Mouse (Mus musculus) megakaryocyte, embryonic 14.5 days (primary cell): ENCODE data around the gene Olfr547. TPM values are rescaled to one million over a fixed set of nuclear protein-coding genes. Genes with fewer than 3 reads are reported as not detected.

Experiments used
- H3K27me3 ChIP-seq: replicated peaks from 2 replicates; pipeline ENCODE3; 2012; ENCODE audit warnings: inconsistent platforms
- H3K36me3 ChIP-seq: replicated peaks from 2 replicates; pipeline ENCODE3; 2012; ENCODE audit warnings: low read length, inconsistent platforms, mixed read lengths
- H3K4me1 ChIP-seq: 2 replicates; pipeline ENCODE4 v1.6.1; 2012; ENCODE audit warnings: inconsistent platforms
- H3K4me3 ChIP-seq: replicated peaks from 2 replicates; pipeline ENCODE3; 2012; ENCODE audit warnings: moderate library complexity, mild to moderate bottlenecking, inconsistent platforms
- H3K9me3 ChIP-seq: 2 replicates; pipeline ENCODE4 v1.6.1; 2012; ENCODE audit warnings: inconsistent platforms
- FLI1 ChIP-seq: IDR thresholded peaks from 2 replicates; pipeline ENCODE4 v1.6.1; 2012; ENCODE audit warnings: low read length, inconsistent platforms, mixed read lengths
- GATA1 ChIP-seq: IDR thresholded peaks from 3 replicates; pipeline ENCODE4 v1.6.1; 2012; ENCODE audit warnings: mixed read lengths, low read length, inconsistent platforms, borderline replicate concordance
- polyA plus RNA-seq: library from polyadenylated mRNA; stranded (reverse); fragments of >175 nt; gene quantifications from 2 replicates; pipeline ENCODE4 v1.2.3, GENCODE M21; 2012; ENCODE audit warnings: low replicate concordance; ENCODE audit not compliant: insufficient read depth

The Olfr547 gene
- polyA plus RNA-seq, 1 experiment: not detected

DNA sequence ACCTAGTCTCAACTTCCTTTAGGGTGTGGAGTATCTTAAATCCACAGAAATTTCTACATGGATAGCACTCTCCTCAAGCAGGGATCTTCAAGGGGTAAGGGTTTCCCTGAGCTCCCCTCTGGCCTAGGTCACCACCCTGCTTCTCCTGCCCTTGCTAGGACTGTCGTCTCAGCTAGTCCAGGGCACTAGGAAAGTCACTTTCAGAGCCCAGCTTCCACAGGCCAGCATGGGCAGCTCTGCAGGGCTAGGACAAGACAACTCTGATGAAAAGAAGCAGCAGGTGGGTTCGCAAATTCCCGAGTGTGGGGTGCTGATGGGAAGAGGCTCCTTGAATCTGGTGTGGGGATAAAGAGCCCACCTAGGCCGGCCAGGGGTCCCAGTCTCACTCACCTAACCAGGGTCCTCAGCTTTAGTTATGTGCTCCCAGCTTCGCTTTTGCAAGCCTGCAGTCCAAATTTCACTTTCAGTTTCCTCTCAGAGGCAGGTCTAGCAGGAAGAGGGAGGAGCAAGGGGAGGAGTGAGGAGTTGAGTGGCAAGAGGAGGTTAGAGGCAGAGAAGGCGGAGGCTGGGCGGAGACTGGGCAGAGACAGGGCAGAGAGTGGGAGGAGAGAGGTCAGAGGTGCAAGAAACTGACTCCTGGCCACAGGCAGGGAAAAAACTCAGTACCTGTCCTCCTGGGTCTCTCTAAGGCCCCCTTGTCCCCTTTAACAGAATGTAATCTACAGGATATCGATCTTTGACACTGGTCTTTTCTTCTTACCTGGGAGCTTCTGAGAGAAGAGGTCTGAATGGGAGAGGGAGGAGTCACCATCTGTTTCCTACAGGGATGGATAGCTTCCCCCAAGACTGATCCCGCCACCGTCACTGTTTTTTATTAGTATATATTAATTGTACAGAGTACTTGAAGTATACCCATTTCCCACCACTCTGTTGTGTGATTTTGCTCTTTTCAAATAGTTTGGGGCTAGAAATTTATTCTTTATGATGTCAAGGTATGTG lies 30.7 kb downstream of the Olfr547 start, which contains the start of gene Trim21:
Trim21 (minus strand) TSS at position 488 of the 999 bp plus-strand sequence.
- no peak for TF ChIP-seq FLI1
- no peak for TF ChIP-seq GATA1
- Histone ChIP-seq H3K36me3 (peaks cover 38% of the 10 kb centered on the region), H3K4me1 (peaks cover 40% of the 10 kb centered on the region), H3K27me3 (no peaks in the 10 kb centered on the region), H3K4me3 (peak within 1 kb of the TSS; percentile 96), H3K9me3 (no peaks in the 10 kb centered on the region)

DNA sequence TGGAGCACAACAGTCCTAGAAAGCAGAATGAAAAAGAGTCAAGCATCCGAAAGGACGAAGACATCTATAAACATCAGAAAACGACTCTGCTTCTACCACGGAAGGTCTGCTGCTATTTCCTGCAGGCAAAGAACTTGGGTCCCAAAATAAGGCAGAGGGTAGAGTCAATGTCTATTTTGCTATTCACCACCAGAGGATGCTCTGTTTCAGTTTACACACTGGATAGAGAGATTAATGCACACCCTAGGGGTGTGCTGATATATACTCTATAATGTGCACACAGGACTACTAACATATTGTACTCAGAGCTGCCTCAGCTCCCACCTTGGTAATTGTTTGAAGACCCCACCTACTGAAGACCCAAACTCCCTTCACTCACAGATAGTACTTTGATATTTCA lies 31.7 kb downstream of the Olfr547 start:
- no peaks in the 10 kb centered on the region for H3K27me3 ChIP-seq
- H3K36me3 ChIP-seq: peaks cover 29% of the 10 kb centered on the region
- no peak overlapping the region for H3K4me3 ChIP-seq
- TF ChIP-seq GATA1 (no peak), FLI1 (no peak)
- H3K4me1 ChIP-seq: peaks cover 33% of the 10 kb centered on the region
- H3K9me3 ChIP-seq: no peaks in the 10 kb centered on the region

DNA sequence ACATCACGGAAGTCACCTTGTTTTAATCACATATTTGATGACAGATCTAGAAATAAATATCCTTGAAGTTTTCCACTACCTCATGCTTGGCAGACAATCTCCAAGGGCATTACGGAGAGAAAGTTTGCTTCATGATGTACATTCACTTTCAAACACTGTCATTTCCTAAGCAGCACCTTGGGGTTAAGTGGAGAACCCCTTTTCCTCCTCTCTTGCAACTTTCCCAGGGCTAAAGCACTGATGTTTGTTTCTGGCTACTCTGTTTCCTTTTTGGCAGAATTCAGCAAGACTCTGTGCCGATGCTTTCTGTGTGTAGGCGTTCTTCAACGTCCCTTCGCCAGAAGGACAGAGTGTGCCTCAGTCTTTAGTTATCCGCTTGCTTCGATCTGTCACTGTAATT lies 36.6 kb downstream of the Olfr547 start, which contains the start of gene Olfr550:
Olfr550 (plus strand) TSS at position 301 of the 400 bp plus-strand sequence.
- TF ChIP-seq FLI1: no peak
- TF ChIP-seq GATA1: no peak
- Histone ChIP-seq H3K4me1 (peaks cover 27% of the 10 kb centered on the region), H3K4me3 (no peak within 1 kb of the TSS), H3K9me3 (no peaks in the 10 kb centered on the region), H3K27me3 (no peaks in the 10 kb centered on the region), H3K36me3 (no peaks in the 10 kb centered on the region)

DNA sequence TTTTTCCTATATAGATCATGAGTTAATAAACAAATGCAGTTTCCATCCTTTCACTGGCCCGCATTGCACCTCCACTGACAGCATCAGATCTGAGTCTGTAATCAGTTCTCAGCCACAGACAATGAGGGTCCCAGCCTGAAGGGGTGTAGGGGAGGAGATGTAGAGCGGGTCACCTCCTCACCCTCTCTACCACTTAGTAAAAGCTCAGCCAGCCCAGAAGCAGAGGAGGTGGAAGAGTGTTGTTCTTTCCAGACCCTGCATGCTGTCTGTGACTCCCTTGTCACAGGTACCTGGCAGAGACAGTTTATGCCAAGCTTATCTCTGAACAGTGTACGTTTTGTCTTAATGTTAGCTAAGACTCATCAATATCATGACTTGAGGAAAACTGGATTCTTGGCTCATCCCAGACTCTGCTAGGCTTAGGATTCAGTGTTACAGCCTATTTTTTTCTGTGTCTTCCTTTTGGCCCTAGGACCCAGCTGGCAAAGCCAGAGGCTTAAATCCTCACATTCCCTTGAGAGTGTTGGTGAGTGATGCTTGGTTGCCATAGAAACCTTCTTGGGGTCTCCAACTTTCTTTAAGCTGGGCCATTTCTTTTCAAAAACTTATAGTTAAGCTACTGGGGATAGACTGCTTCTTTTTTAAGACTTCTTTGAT lies 38.8 kb downstream of the Olfr547 start:
- H3K4me3 ChIP-seq: no peak overlapping the region
- no peaks in the 10 kb centered on the region for H3K36me3 ChIP-seq
- TF ChIP-seq GATA1 (no peak), FLI1 (no peak)
- no peaks in the 10 kb centered on the region for H3K9me3 ChIP-seq
- no peaks in the 10 kb centered on the region for H3K27me3 ChIP-seq
- peaks cover 30% of the 10 kb centered on the region for H3K4me1 ChIP-seq

DNA sequence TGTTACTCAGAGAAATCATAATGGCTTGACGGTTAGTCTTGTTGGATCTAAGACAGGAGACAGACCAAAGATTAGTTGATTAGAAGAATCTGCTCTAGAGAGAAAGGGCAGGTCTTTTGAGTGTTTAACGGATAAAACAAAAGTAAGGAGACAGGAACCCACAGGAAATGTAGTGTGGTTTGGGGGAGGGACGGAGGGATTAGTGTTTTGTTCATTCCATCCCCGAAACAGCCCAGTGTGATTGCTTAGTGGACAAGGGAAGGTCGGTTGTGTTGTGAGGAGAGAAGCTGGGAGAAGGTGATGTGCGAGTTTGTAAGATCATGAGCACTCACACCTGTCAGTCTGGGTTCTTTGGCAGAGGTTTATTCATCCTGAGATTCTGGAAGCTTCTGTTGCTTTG lies 41.4 kb downstream of the Olfr547 start:
- no peak for TF ChIP-seq FLI1
- TF ChIP-seq GATA1: no peak
- H3K27me3 ChIP-seq: no peaks in the 10 kb centered on the region
- no peaks in the 10 kb centered on the region for H3K9me3 ChIP-seq
- H3K4me1 ChIP-seq: peaks cover 46% of the 10 kb centered on the region
- peak overlapping the region; percentile 28 for H3K4me3 ChIP-seq
- H3K36me3 ChIP-seq: no peaks in the 10 kb centered on the region

Other genes starting within 250 kb of the Olfr547 start
- gene Rrm1, start 93.1 kb upstream of the Olfr547 start, polyA plus RNA-seq: 13.8 and 46.6 TPM in 2 replicates
- not detected in 2 replicates for gene Olfr543, start 53.1 kb upstream of the Olfr547 start, polyA plus RNA-seq
- not detected in 2 replicates for gene Olfr544, start 46.4 kb upstream of the Olfr547 start, polyA plus RNA-seq
- gene Olfr545, start 35.2 kb upstream of the Olfr547 start, polyA plus RNA-seq: not detected in 2 replicates
- not detected in 2 replicates for gene Olfr548-ps1, start 6.1 kb downstream of the Olfr547 start, polyA plus RNA-seq
- gene Olfr549, start 15.1 kb downstream of the Olfr547 start, polyA plus RNA-seq: not detected in 2 replicates
- 0.60 and 3.0 TPM in 2 replicates for gene Trim21, start 30.7 kb downstream of the Olfr547 start, polyA plus RNA-seq
- gene Olfr550, start 36.7 kb downstream of the Olfr547 start, polyA plus RNA-seq: not detected in 2 replicates
- gene Olfr551, start 57.1 kb downstream of the Olfr547 start, polyA plus RNA-seq: not detected in 2 replicates
- 0.06 and 3.2 TPM in 2 replicates for gene Olfr552, start 63.0 kb downstream of the Olfr547 start, polyA plus RNA-seq
- gene Olfr553, start 83.5 kb downstream of the Olfr547 start, polyA plus RNA-seq: not detected in 2 replicates
- not detected in 2 replicates for gene Olfr554, start 103.7 kb downstream of the Olfr547 start, polyA plus RNA-seq
- gene Olfr555, start 124.1 kb downstream of the Olfr547 start, polyA plus RNA-seq: not detected in 2 replicates
- not detected in 2 replicates for gene Olfr556, start 130.2 kb downstream of the Olfr547 start, polyA plus RNA-seq
- 0.73 and 1.0 TPM in 2 replicates for gene Trim68, start 152.6 kb downstream of the Olfr547 start, polyA plus RNA-seq
- not detected in 2 replicates for gene Olfr557, start 161.2 kb downstream of the Olfr547 start, polyA plus RNA-seq
- gene Olfr558, start 167.5 kb downstream of the Olfr547 start, polyA plus RNA-seq: not detected in 2 replicates
- gene Olfr33, start 184.3 kb downstream of the Olfr547 start, polyA plus RNA-seq: not detected in 2 replicates
- not detected in 2 replicates for gene Olfr559, start 192.7 kb downstream of the Olfr547 start, polyA plus RNA-seq
- 0.17 TPM in 1 of 2 replicates, not detected in the other for gene Olfr560, start 224.6 kb downstream of the Olfr547 start, polyA plus RNA-seq
- not detected in 2 replicates for gene Olfr78, start 224.7 kb downstream of the Olfr547 start, polyA plus RNA-seq
- gene Olfr561, start 236.5 kb downstream of the Olfr547 start, polyA plus RNA-seq: not detected in 2 replicates